Mouse (Mus musculus) heart, embryonic 13.5 days (tissue): ENCODE results near the gene Olfr933. TPM values are rescaled to one million over a fixed set of nuclear protein-coding genes. Genes with fewer than 3 reads are reported as not detected.

ENCODE experiments used
- ATAC-seq: fragments of 200-750 bp; cut with Nextera tagmentation; 2 replicates; pipeline ENCODE4 v1.8.0; 2017; ENCODE audit warnings: moderate TSS enrichment; ENCODE audit not compliant: insufficient number of reproducible peaks, low FRiP score, low TSS enrichment; ENCODE audit errors: extremely low read depth
- H3K27ac ChIP-seq: fragments of 300-500 bp; sonication (generic); replicated peaks from 2 replicates; pipeline ENCODE4 v1.5.1; 2015; ENCODE audit warnings: moderate library complexity, mild to moderate bottlenecking, inconsistent platforms
- H3K27me3 ChIP-seq: fragments of 300-500 bp; sonication (generic); replicated peaks from 2 replicates; pipeline ENCODE4 v1.6.1; 2015; ENCODE audit warnings: mild to moderate bottlenecking, inconsistent platforms
- H3K36me3 ChIP-seq: fragments of 300-500 bp; sonication (generic); 2 replicates; pipeline ENCODE4 v1.6.1; 2015; ENCODE audit warnings: mild to moderate bottlenecking, inconsistent platforms
- H3K4me1 ChIP-seq: fragments of 300-500 bp; sonication (generic); 2 replicates; pipeline ENCODE4 v1.6.1; 2015; ENCODE audit warnings: inconsistent platforms
- H3K4me2 ChIP-seq: fragments of 300-500 bp; sonication (generic); 2 replicates; pipeline ENCODE4 v1.6.1; 2015; ENCODE audit warnings: inconsistent platforms, mild to moderate bottlenecking, moderate library complexity
- H3K4me3 ChIP-seq: fragments of 300-500 bp; sonication (generic); 2 replicates; pipeline ENCODE4 v1.5.1; 2015; ENCODE audit warnings: moderate library complexity, mild to moderate bottlenecking, inconsistent platforms
- H3K9ac ChIP-seq: fragments of 300-500 bp; sonication (generic); 2 replicates; pipeline ENCODE4 v1.6.1; 2015; ENCODE audit warnings: inconsistent platforms, mild to moderate bottlenecking, moderate library complexity
- H3K9me3 ChIP-seq: fragments of 300-500 bp; sonication (generic); 2 replicates; pipeline ENCODE4 v1.6.1; 2016; ENCODE audit warnings: inconsistent platforms
- WGBS: fragments of 180-500 bp; shearing (Covaris S2); methylation state at CpG from one replicate; pipeline ENCODE4 v1.1.7; 2015; ENCODE audit warnings: mixed read lengths; 5-methylcytosine and 5-hydroxymethylcytosine counted together
- polyA plus RNA-seq: library from polyadenylated mRNA; unstranded; fragments of >200 nt; fragmentation: Nextera tagmentation; extraction: Ambion mirVana; gene quantifications from 2 replicates; pipeline ENCODE4 v1.2.1, GENCODE M21; 2015

Olfr933 gene
- polyA plus RNA-seq, result not detected in 2 replicates

- no peaks in the 10 kb centered on the region for H3K4me1 ChIP-seq
- WGBS, result 74% methylated on average over 4 of the region's 4 CpGs
- H3K36me3 ChIP-seq, result no peaks in the 10 kb centered on the region
- H3K9ac ChIP-seq, result no peak within 1 kb of the TSS
- no peak for ATAC-seq
- no peak within 1 kb of the TSS for H3K4me2 ChIP-seq
- no peak within 1 kb of the TSS for H3K27ac ChIP-seq
- H3K9me3 ChIP-seq, result no peaks in the 10 kb centered on the region
- no peak within 1 kb of the TSS for H3K4me3 ChIP-seq
- H3K27me3 ChIP-seq, result no peaks in the 10 kb centered on the region
Measured at GRCm38 (mm10) chr9:38972013-38972412, at the start of gene Olfr933. Gene Olfr933, plus strand, starts transcription at chr9:38972313.

- no peaks in the 10 kb centered on the region for H3K36me3 ChIP-seq
Measured at GRCm38 (mm10) chr9:38929509-38929908, 42.6 kb upstream of the Olfr933 start, which contains the start of gene Olfr930. Gene Olfr930, plus strand, starts transcription at chr9:38929809.

GRCm38 (mm10) chr9:38953401-38954123 is 18.6 kb upstream of the Olfr933 start:
- Histone ChIP-seq H3K4me2 (no peak overlapping the region), H3K4me3 (no peak overlapping the region)

More at GRCm38 (mm10) chr9:38929509-38929908, 42.6 kb upstream of the Olfr933 start, which contains the start of gene Olfr930:
- H3K4me3 ChIP-seq, result no peak within 1 kb of the TSS
- H3K27ac ChIP-seq, result no peak within 1 kb of the TSS
- ATAC-seq, result no peak
- no peak within 1 kb of the TSS for H3K4me2 ChIP-seq
- H3K9ac ChIP-seq, result no peak within 1 kb of the TSS
- no peaks in the 10 kb centered on the region for H3K9me3 ChIP-seq
- no peaks in the 10 kb centered on the region for H3K27me3 ChIP-seq
- H3K4me1 ChIP-seq, result no peaks in the 10 kb centered on the region

GRCm38 (mm10) chr9:38954124-38954416 is 18.0 kb upstream of the Olfr933 start:
- H3K4me1 ChIP-seq, result no peaks in the 10 kb centered on the region
- H3K36me3 ChIP-seq, result no peaks in the 10 kb centered on the region
- ATAC-seq, result no peak
- no peak overlapping the region for H3K4me2 ChIP-seq
- no peak overlapping the region for H3K9ac ChIP-seq
- no peaks in the 10 kb centered on the region for H3K27me3 ChIP-seq
- H3K4me3 ChIP-seq, result no peak overlapping the region
- 71% methylated on average over 4 of the region's 4 CpGs for WGBS
- no peaks in the 10 kb centered on the region for H3K9me3 ChIP-seq
- no peak overlapping the region for H3K27ac ChIP-seq

More at GRCm38 (mm10) chr9:38953401-38954123, 18.6 kb upstream of the Olfr933 start:
- Histone ChIP-seq H3K9ac (no peak overlapping the region), H3K27me3 (no peaks in the 10 kb centered on the region), H3K27ac (no peak overlapping the region), H3K9me3 (no peaks in the 10 kb centered on the region), H3K36me3 (no peaks in the 10 kb centered on the region), H3K4me1 (no peaks in the 10 kb centered on the region)
- no peak for ATAC-seq
- WGBS, result 74% methylated on average over 7 of the region's 7 CpGs

GRCm38 (mm10) chr9:38988215-38988614 is 16.1 kb downstream of the Olfr933 start, which contains the start of gene Olfr934:
Gene Olfr934, minus strand, starts transcription at chr9:38988315.
- H3K9me3 ChIP-seq, result no peaks in the 10 kb centered on the region
- no peaks in the 10 kb centered on the region for H3K27me3 ChIP-seq
- H3K4me3 ChIP-seq, result no peak within 1 kb of the TSS
- WGBS, result 83% methylated on average over 2 of the region's 2 CpGs
- ATAC-seq, result no peak
- no peaks in the 10 kb centered on the region for H3K36me3 ChIP-seq
- no peaks in the 10 kb centered on the region for H3K4me1 ChIP-seq
- no peak within 1 kb of the TSS for H3K4me2 ChIP-seq
- H3K9ac ChIP-seq, result no peak within 1 kb of the TSS
- no peak within 1 kb of the TSS for H3K27ac ChIP-seq

- Histone ChIP-seq H3K27me3 (no peaks in the 10 kb centered on the region), H3K4me1 (no peaks in the 10 kb centered on the region), H3K4me2 (no peak within 1 kb of the TSS), H3K9ac (no peak within 1 kb of the TSS), H3K4me3 (no peak within 1 kb of the TSS), H3K36me3 (no peaks in the 10 kb centered on the region), H3K9me3 (no peaks in the 10 kb centered on the region), H3K27ac (no peak within 1 kb of the TSS)
- no peak for ATAC-seq
- WGBS, result 69% methylated on average over 2 of the region's 2 CpGs
Measured at GRCm38 (mm10) chr9:38999583-38999982, 27.5 kb downstream of the Olfr933 start, which contains the start of gene Olfr935. Gene Olfr935, minus strand, starts transcription at chr9:38999683.

GRCm38 (mm10) chr9:39023277-39023676 is 51.2 kb downstream of the Olfr933 start, which contains the start of gene Olfr146:
Gene Olfr146, minus strand, starts transcription at chr9:39023377.
- ATAC-seq, result no peak
- Histone ChIP-seq H3K27me3 (no peaks in the 10 kb centered on the region), H3K9me3 (no peaks in the 10 kb centered on the region), H3K9ac (no peak within 1 kb of the TSS), H3K4me3 (no peak within 1 kb of the TSS), H3K27ac (no peak within 1 kb of the TSS), H3K4me1 (no peaks in the 10 kb centered on the region), H3K36me3 (no peaks in the 10 kb centered on the region), H3K4me2 (no peak within 1 kb of the TSS)
- 67% methylated on average over 1 of the region's 1 CpGs for WGBS

Other genes with a start within 250 kb of the Olfr933 start
- gene Olfr920, start 220.0 kb upstream of the Olfr933 start, polyA plus RNA-seq, result 0.07 TPM in 1 of 2 replicates, not detected in the other
- not detected in 2 replicates for gene Olfr921, start 199.2 kb upstream of the Olfr933 start, polyA plus RNA-seq
- gene Olfr922, start 157.7 kb upstream of the Olfr933 start, polyA plus RNA-seq, result not detected in 2 replicates
- gene Olfr923, start 145.8 kb upstream of the Olfr933 start, polyA plus RNA-seq, result not detected in 2 replicates
- not detected in 2 replicates for gene Olfr924, start 127.9 kb upstream of the Olfr933 start, polyA plus RNA-seq
- gene Olfr26, start 117.3 kb upstream of the Olfr933 start, polyA plus RNA-seq, result not detected in 2 replicates
- gene Olfr926, start 95.2 kb upstream of the Olfr933 start, polyA plus RNA-seq, result not detected in 2 replicates
- gene Olfr930, start 42.5 kb upstream of the Olfr933 start, polyA plus RNA-seq, result not detected in 2 replicates
- not detected in 2 replicates for gene Olfr934, start 16.0 kb downstream of the Olfr933 start, polyA plus RNA-seq
- gene Olfr935, start 27.4 kb downstream of the Olfr933 start, polyA plus RNA-seq, result not detected in 2 replicates
- gene Olfr146, start 51.1 kb downstream of the Olfr933 start, polyA plus RNA-seq, result not detected in 2 replicates
- gene Olfr937, start 92.6 kb downstream of the Olfr933 start, polyA plus RNA-seq, result not detected in 2 replicates
- gene Olfr938, start 106.6 kb downstream of the Olfr933 start, polyA plus RNA-seq, result not detected in 2 replicates
- not detected in 2 replicates for gene Olfr27, start 155.8 kb downstream of the Olfr933 start, polyA plus RNA-seq
- not detected in 2 replicates for gene Olfr943, start 194.0 kb downstream of the Olfr933 start, polyA plus RNA-seq
- not detected in 2 replicates for gene Olfr944, start 229.6 kb downstream of the Olfr933 start, polyA plus RNA-seq